Mouse (Mus musculus) myocyte (in vitro differentiated cells): ENCODE measurements around the gene Ces1e.

ENCODE experiments used
- E2F4 ChIP-seq: IDR thresholded peaks from one replicate; pipeline ENCODE4 v1.6.1; 2011; ENCODE audit warnings: mild to moderate bottlenecking, control low read depth, moderate library complexity; ENCODE audit not compliant: insufficient read depth
- MAX ChIP-seq: IDR thresholded peaks from one replicate; pipeline ENCODE4 v1.6.1; 2011; ENCODE audit warnings: low read depth, mild to moderate bottlenecking, control low read depth
- POLR2A ChIP-seq: IDR thresholded peaks from one replicate; pipeline ENCODE4 v1.6.1; 2011; ENCODE audit warnings: low read depth, mild to moderate bottlenecking, control low read depth, moderate library complexity; ENCODE audit not compliant: insufficient read length

GRCm38 (mm10) chr8:93163363-93163762 is 66.1 kb downstream of the Ces1e start:
- no peak for TF ChIP-seq E2F4
- no peak for TF ChIP-seq POLR2A
- TF ChIP-seq MAX: no peak
